Mouse (Mus musculus) ZHBTc4 (cell line): Measurements from ENCODE around the gene Fam111a.
"Not testable (repeated sequence)": the region's sequence is repeated elsewhere in the genome, so short reads cannot be mapped to it uniquely, and the experiment has no call there.

ENCODE experiments used
- DNase-seq: peaks from one replicate; pipeline ENCODE4 v3.0.0-alpha.2; 2011; ENCODE audit warnings: low read depth, low spot score

The Fam111a gene

DNA sequence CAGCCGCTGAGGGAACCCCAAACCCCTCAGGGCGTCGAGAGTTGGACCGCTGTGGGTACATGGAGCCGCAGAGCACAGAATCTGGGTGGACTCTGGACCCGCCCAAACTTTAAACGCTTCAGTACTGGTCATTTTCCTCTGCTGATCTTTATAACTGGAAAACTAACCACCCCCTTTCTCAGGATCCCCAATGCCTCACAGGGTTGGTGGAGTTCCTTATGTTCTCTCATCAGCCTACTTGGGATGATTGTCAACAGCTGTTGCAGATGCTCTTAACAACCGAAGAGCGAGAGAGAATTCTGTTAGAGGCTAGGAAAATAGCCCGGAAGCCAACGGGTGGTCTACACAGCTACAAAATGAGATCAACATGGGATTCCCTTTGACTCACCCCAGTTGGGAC, at the start of gene Fam111a:
Gene Fam111a, plus strand, starts transcription at position 301 of the 400 bp plus-strand sequence.
- not testable (repeated sequence) for DNase-seq

DNA sequence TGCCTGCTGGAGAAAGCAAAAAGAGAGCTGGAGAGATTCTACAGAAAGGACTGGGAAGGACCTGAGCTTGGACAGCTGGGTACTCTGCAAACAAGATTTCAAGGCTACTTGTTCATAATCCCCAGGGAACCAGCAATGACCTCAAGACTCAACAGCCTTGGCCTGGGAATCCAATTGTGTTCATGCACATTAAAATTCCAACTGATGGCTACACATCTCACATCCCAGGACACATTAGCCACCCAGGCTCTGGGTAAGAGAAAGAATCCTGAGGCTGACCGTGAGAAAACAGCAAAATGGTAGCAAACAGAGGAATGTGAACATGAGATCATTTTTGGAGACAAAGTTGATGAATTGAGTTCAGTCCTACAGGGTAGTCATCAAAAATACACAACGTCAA, 49.3 kb upstream of the Fam111a start:
- DNase-seq: no peak

DNA sequence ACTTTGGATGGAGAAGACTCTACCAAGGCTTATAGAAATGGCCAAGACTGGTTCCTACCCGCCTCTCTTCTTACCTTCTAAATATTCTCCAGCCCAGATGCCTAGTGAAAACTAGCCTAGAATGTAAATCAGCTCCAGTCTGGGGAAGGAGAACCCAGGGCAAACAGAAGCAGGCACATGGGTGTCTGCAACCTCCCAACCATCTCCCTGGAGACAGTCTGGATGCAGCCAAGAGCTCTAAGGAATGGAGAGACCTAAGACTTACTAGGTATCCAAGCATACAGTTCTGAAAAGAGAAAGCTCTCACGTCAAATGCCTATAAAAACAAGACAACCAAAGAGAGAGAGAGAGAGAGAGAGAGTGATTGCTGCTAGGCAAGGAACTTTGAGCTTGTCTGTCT, 47.6 kb upstream of the Fam111a start:
- DNase-seq: no peak

DNA sequence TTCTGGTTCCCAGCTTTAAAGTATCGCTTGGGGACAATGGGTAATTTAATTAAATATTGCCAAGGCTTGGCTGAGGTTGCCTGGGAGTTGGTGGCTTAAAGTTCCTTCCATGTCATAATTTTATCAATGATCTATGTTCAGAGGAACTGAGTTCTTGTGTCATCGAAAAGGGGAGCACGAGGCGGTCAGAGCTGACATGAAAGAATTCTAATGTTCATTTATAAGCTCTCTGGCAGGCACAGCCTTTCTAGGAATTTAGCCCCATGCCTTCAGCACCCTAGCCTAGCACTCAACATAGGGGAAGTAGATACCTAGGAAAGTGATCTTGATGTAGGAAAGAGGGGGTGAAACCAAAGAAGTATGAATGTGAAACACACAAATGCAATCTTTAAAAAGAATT, 47.2 kb upstream of the Fam111a start:
- DNase-seq: no peak

DNA sequence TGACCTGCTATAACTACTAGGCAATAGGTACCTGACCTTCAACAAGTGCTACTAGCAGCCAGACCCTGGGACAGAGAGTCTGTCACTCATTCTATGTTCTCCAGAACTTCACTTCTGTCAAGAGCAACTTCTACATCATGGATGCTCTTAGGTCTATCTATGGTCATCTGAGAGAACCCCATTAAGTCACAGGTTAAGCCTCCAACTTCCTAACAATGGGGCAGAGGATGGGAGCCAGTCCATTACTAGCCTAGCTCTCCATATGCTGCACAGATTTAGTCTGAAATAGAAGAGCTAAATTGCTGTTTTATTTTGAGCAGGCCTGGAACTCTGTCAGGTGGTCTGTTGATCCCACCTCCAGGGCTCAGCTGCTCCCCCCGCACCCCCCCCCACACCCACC, 46.6 kb upstream of the Fam111a start:
- no peak for DNase-seq

DNA sequence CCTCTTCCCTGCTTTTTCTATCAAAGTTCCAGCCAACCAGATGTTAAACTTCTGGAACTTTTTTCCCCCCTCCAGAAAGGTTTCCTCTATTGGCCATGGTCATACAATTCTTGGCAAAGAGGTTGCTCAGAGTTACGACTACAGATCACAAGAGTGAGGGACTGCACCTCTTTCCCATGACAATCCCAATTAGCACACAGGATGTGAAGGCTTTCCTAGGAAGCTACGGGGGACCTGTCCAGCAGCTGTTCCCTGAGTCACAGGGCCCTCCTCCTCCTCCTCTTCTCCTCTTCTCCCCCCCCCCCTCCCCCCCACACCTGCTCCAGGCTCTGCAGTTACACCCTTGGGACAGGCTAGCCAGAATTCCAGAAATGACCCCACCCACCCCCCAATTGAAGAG, 46.1 kb upstream of the Fam111a start:
- no peak for DNase-seq

DNA sequence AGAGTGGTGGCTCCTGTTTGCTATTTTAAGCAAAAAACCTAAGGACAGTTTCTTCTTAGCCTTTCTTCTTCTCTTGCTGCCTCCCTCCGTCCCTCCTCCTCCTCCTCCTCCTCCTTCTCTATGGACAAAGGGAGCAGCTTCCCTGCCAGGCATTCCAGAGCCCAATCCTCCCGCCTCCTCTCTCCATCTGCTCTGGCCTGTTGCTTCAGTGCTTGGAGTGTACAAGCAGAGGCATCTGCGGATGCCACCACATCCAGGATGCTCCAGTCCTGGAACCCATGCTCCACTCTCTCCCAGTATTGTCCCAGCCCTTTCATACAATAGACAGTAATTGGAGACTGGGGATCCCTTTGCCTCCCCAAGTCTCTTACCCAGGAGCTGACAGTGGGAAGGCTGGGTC, 45.4 kb upstream of the Fam111a start:
- DNase-seq: no peak

DNA sequence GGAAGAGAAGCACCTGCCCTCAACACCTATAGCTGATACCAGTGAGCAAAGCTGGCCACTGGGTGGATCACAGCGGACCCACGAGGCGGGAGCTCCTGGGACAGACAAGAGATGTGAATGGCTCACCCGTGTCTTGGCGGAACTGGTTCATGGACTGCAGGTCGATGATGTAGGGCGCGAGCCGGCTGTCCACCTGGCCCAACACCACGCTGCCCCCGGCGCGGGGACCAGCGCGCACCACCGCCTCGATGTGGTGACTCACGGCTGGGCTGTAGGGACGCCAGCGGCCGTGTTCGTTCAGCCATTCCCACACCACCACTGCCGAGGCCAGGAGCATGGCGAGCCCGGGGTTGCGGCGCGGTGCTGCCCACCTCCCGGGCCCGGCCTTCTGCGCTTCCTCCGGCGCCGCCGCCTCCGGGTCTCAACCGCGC, 44.6 kb upstream of the Fam111a start:
- peak; percentile 46 for DNase-seq

DNA sequence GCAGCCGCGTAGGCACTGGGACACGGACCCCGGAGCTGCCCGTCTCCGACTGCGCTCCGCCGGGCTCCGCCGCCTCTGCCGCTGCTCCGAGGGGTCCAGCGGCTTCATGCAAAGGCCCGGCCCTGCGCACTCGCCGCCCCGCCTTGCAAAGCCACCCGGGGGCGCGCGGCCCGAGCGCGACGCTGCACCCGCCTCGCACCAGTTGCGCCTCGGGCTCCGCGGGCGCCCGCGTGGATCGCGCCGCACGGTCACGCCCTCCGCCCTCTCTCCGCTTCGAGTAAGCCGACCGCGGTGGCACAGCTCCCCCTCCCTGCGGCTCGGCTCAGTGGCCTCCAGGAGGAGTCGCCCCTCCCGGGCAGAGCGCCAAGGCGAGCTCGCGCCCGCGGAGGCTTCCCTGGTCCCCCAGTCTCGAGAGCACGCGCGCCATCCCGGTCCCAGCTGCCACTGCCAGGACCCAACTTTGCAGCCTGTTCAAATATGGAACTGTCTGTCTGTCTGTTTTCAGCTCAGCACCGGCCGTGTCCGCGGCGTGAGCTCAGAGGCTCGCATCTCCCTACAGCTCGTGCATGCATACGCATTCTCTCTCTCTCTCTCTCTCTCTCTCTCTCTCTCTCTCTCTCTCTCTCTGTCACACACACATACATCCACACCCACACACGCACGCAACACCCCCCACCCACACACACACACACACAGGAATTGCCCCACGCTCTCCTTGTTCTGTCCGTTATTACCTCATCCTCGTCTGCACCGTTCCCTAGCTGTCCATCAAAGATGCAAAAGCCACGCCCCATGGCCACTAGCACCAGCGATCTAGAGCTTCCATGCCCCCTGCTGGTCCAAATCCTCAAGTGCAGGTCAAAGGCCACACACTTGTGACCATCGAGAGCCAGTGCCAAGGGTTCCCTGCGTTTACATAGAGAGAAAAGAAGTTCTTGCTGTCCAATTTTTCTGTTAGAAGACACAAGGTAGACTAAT, 43.9 kb upstream of the Fam111a start, which contains the start of gene Dtx4:
Gene Dtx4, minus strand, starts transcription at position 85 of the 978 bp plus-strand sequence.
- peak; percentile 96 for DNase-seq

DNA sequence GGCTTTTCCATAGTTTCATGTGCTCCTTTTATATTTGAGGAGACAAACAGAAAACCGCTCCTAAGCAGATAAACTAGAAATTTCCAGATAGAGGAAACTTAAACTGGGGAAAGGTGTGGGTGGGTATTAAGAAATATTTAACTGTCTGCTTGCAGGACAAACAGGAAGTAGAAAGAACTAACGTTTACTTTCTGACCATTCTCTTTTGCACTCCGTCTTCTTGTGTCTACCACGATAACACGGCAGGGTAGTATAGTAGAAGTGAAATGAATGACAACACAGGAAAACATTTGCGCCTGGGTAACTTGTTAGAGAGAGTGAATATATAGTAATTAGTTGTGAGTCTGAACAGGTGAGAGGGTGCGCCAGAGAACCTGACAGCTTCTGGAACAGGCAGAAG, 42.8 kb upstream of the Fam111a start:
- DNase-seq: no peak

DNA sequence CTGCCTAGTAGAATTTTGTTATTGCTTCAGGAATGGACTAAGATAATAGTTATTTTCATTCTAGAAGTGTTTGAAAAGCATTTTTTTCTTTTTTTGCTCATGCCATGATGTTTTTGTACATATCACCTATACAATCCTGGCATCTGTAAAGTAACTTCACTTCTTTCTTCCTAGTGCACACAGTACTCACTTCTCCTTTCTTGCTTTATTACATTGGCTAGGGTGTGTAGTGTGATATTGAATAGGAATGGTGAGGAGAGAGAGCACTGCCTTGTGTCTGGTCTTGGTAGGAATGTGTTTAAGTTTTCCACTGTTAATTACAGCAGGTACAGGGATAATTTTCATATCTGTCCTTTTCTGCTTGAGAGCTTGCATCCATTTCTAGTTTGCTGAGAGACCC, 30.9 kb upstream of the Fam111a start:
- DNase-seq: no peak

DNA sequence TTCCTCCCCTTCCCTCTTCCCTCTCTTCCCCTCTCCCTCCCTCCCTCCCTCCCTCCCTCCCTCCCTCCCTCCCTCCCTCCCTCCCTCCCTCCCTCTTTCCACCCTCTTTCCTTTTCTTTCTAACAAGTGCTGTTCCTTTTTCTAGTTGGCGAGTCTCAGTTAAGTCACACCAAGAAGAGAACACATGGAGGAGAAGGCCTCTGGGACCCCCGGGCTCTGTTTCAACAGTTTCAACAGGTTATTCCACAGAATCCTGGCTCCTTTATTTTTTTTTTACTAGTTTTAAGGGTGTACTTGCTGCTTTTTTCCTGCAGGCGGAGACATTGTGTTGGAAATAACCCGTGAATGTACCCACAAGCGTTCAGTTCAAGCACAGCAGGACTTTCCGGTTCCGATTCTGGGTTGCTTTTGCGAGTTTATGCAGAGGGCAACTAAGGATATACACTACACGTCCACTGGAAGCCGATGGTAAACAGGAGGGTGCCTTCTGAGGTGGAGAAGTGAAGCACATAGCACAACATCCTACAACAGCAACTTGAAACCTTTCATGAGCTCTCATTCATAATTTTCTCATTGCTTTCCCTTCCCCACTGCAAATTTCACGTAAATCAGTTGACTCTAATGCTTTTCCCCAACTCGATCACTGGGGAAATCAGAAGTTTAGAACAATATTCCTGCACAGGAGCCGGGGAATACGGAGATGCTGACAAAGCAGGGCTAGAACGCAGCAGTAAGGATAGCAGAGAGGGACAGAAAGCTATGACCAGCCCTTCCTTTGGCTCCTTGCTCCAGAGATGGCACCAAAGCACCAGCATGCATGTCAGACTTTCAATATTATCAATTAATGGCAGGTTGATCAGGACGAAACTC, 27.6 kb upstream of the Fam111a start:
- peak; percentile 75 for DNase-seq

DNA sequence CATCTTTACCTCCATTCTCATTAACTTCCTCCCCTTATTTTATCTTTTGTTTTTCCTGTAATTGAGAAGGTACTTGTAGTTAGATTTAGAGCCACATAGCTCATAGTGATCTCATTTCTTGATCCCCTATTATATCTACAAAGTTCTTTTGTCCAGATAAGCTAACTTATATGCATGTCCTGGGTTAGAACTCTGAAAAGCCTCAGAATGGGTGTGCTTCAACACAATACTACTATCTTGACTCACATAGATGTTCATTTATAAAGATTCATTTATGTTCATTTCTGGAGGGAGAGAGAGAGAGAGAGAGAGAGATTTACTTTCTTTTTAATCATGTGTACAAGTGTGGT, 27.0 kb upstream of the Fam111a start:
- no peak for DNase-seq

DNA sequence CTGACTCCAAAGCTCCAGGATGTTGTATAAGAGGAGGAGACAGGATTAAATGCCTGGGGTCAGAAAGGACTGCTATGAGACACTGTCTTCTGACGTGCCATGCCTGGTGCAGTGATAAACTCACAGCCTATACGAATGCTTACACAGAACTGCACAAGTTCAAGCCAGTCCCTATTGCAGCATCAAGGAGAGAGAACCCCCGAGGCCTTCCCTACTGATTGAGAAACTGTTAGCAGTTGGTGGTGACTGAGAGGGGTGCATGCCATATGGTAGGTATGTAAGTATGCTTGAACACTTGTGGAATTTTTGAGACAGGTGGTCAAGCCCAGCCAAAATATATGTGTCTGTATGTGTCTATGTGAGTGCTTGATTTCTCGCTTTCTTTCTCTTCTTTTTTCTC, 22.2 kb upstream of the Fam111a start:
- DNase-seq: no peak

DNA sequence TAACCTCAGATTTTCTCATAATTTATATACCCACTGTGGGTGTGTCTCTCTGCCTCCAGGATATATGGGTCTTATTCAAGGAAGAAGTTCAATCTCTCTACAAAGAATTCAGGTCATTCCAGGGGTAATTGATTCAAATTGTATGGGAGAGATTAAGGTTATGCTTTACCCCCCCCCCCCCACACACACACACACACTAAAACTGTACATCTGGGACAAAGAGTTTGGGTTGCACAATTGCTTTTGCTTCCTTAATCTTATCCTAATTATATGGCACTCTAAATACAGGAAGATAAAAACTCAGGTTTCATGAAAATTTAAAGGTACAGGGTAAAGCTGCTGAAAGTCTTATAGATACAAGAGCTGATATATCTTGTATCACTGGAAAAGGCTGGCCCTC, 8.4 kb upstream of the Fam111a start:
- DNase-seq: no peak

DNA sequence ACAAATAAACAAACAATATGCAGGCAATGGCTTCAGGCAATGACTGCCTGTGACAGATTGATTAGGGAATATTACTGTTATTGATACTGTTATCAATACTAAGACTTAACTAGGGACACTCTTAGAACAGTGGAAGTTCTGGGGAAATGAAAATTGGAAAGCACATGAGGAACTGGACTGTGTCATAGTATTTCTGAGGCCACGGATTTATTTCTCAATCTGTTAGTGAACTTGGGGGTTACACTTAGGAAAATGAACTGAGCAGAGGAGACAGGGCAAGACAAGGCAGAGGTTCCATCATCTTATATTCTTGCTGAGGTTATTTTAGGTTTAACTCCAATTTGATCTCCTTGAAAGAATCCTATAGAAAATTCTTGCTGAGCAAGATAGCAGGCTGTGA, 5.6 kb upstream of the Fam111a start:
- no peak for DNase-seq

DNA sequence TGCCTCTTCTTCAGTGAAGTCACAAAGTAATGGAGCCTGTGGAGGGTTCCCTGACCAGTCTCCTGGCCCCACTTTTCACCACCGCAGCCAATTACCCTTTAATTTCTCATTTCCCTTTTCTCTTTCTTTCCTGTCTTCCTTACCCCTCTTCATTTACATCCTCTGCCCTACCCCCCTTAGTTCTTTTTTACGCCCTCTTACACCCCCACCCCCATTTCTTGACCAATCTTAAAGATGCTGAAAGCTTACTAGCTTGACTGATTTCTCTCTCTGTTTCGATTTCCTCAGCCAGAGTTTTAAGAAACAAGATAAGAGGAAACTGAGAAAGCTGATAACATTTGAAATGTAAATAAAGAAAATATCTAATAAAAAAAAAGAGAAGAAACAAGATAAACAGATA, 4.8 kb upstream of the Fam111a start:
- no peak for DNase-seq

DNA sequence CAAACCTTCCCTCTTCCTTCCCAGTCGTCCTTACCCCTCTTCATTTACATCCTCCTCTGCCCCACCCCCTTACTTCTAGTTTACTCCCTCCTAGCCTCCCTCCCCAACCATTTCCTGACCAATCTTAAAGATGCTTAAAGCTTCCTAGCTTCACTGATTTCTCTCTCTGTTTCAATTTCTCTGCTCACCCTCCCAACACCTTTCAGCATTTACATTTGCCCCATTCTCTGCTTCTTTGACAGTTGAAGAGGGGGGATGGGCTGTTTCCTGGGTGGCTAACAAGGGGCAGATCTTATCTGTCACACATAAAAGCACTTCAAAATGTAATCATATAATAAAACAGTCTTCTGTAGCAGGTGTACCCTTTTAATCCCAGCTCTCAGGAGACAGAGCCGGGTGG, 3.9 kb upstream of the Fam111a start:
- no peak for DNase-seq

DNA sequence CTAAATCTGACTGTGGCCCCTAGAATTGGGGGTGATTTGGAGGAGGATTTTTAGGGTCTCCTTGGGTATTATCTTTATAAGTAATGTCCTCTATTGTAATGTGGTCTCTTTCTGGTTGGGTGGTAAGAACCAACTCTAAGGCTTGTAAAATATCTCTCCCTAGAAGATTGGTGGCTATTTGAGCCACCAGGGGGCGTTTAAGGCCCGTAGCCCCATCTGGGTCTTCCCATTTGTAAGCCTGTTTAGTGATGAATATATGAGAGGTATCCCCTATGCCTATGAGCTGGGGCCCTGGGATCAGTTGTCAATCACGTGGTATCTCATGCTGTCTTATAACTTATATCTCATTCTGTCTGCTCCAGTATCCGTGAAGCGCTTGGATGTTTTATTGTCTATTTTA, 3.6 kb downstream of the Fam111a start:
- peak; percentile 37 for DNase-seq

DNA sequence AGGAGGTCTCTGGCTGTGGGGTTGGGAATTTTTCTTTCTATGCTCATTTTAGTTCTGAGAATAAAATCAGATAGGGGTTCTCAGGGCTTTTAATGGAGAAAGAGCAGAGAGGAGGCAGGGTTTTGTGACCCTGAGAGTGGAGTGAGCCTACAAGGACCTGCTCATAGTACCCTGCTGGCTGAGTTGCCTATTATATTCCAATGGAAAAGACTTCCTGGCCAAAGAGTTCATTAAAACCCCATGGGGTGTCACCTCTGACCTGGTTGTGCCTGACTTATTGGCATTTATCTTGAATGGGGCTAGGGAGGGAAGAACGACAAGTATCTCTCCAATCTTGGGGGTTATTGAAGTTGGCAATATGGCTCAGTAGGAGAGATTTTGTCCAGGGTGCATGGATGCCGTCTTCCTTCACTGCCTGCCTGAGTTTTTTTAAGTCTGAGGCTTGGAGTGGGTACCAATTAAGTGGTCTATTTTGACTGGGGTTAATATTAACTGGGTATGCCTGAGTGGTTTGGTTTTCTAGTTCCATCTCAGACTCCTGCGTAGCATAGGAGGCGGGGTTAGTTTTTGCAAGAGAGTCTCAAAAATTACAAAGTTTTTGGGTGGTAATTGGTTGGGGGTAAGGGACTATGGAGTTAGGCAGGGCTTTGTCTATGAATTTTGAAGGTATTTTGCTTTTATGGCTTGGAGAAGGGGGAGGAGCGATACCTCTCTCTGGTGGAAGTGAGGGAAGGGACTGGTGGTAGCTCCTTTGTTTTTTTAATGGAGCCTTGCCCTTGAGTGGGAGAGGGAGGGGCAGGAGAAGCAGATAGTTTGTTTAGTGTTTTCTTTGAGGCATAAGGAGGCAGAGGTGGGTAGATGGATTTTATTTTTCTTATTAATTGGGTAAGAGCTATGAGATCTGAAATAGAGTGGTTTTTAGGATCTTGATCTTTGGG, 4.7 kb downstream of the Fam111a start:
- DNase-seq: peak; percentile 30

DNA sequence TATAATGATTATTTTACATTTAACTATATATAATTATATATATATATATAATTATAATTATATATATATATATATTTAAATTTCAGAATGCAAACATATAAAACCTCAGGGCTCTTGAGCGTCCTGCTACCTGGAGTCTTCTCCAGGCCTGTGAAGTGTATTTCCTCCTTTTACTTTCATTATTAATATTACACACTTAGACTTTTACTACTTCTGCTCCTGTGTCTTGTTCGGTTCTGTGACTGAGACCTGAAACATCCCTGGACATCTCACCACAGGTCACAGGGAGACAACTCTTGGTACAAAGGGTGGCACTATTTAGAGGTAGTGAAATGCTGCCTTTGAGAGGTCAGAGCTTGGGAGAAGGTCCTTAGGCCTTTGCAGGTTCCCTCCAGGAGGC, 10.8 kb downstream of the Fam111a start:
- DNase-seq: no peak
